Mouse (Mus musculus) heart, embryonic 16.5 days (tissue): ENCODE results near the gene Tmem170. TPM values are rescaled to one million over a fixed set of nuclear protein-coding genes. Genes with fewer than 3 reads are reported as not detected.

ENCODE experiments used
- ATAC-seq: fragments of 200-750 bp; cut with Nextera tagmentation; replicated peaks from 2 replicates; pipeline ENCODE4 v1.8.0; 2017; ENCODE audit warnings: moderate number of reproducible peaks; ENCODE audit not compliant: insufficient read depth, low FRiP score; ENCODE audit errors: extremely low read depth
- H3K27ac ChIP-seq: fragments of 300-500 bp; sonication (generic); 2 replicates; pipeline ENCODE4 v1.5.1; 2014; ENCODE audit warnings: mild to moderate bottlenecking, low read length, control low read depth, moderate library complexity
- H3K27me3 ChIP-seq: fragments of 300-500 bp; sonication (generic); 2 replicates; pipeline ENCODE4 v1.6.1; 2014; ENCODE audit warnings: low read length, mixed read lengths; ENCODE audit not compliant: control insufficient read depth, insufficient read depth
- H3K36me3 ChIP-seq: fragments of 300-500 bp; sonication (generic); 2 replicates; pipeline ENCODE4 v1.6.1; 2014; ENCODE audit not compliant: control insufficient read depth, insufficient read depth
- H3K4me1 ChIP-seq: fragments of 300-500 bp; sonication (generic); 2 replicates; pipeline ENCODE4 v1.6.1; 2014; ENCODE audit warnings: low read length, mixed read lengths; ENCODE audit not compliant: control insufficient read depth, insufficient read depth
- H3K4me2 ChIP-seq: fragments of 300-500 bp; sonication (generic); 2 replicates; pipeline ENCODE4 v1.6.1; 2014; ENCODE audit warnings: low read depth, mild to moderate bottlenecking, control low read depth, low read length
- H3K4me3 ChIP-seq: fragments of 300-500 bp; sonication (generic); 2 replicates; pipeline ENCODE4 v1.5.1; 2014; ENCODE audit warnings: mild to moderate bottlenecking, control low read depth, low read length
- H3K9ac ChIP-seq: fragments of 300-500 bp; sonication (generic); 2 replicates; pipeline ENCODE4 v1.6.1; 2014; ENCODE audit warnings: low read length, control low read depth
- H3K9me3 ChIP-seq: fragments of 300-500 bp; sonication (generic); replicated peaks from 2 replicates; pipeline ENCODE4 v1.6.1; 2016; ENCODE audit warnings: low read length; ENCODE audit not compliant: control insufficient read depth
- WGBS: fragments of 180-500 bp; shearing (Covaris S2); extraction: QIAGEN DNeasy Blood & Tissue Kit; methylation state at CpG from one replicate; pipeline ENCODE4 v1.1.7; 2014; 5-methylcytosine and 5-hydroxymethylcytosine counted together
- polyA plus RNA-seq: library from polyadenylated mRNA; unstranded; fragments of >200 nt; fragmentation: Nextera tagmentation; extraction: Ambion mirVana; gene quantifications from 2 replicates; pipeline ENCODE4 v1.2.1, GENCODE M21; 2015

Gene Tmem170
- polyA plus RNA-seq, 1 experiment from 2014 or later, result 3.8 TPM

- no peaks in the 10 kb centered on the region for H3K36me3 ChIP-seq
- no peak overlapping the region for H3K9ac ChIP-seq
- no peaks in the 10 kb centered on the region for H3K9me3 ChIP-seq
- ATAC-seq, result no peak
- H3K4me2 ChIP-seq, result no peak overlapping the region
- H3K4me3 ChIP-seq, result no peak overlapping the region
- 79% methylated on average over 1 of the region's 1 CpGs for WGBS
- H3K27me3 ChIP-seq, result peaks cover 35% of the 10 kb centered on the region
- peaks cover 8% of the 10 kb centered on the region for H3K4me1 ChIP-seq
- no peak overlapping the region for H3K27ac ChIP-seq
Observed at GRCm38 (mm10) chr8:111887479-111887878, 10.9 kb upstream of the Tmem170 start.

GRCm38 (mm10) chr8:111883615-111884014 is 7.1 kb upstream of the Tmem170 start:
- no peak for ATAC-seq
- H3K27ac ChIP-seq, result no peak overlapping the region

GRCm38 (mm10) chr8:111881591-111881990 is 5.0 kb upstream of the Tmem170 start:
- Histone ChIP-seq H3K9ac (no peak overlapping the region), H3K4me3 (no peak overlapping the region), H3K36me3 (no peaks in the 10 kb centered on the region), H3K9me3 (no peaks in the 10 kb centered on the region), H3K27me3 (peaks cover 2% of the 10 kb centered on the region), H3K4me1 (no peaks in the 10 kb centered on the region), H3K27ac (no peak overlapping the region), H3K4me2 (no peak overlapping the region)
- no peak for ATAC-seq
- WGBS, result 2% methylated on average over 2 of the region's 2 CpGs

More at GRCm38 (mm10) chr8:111883615-111884014, 7.1 kb upstream of the Tmem170 start:
- 77% methylated on average over 4 of the region's 4 CpGs for WGBS
- Histone ChIP-seq H3K4me1 (no peaks in the 10 kb centered on the region; the same call in 1 of the 2 replicates), H3K9ac (no peak overlapping the region), H3K36me3 (no peaks in the 10 kb centered on the region), H3K4me3 (no peak overlapping the region), H3K27me3 (peaks cover 7% of the 10 kb centered on the region), H3K9me3 (no peaks in the 10 kb centered on the region), H3K4me2 (no peak overlapping the region)

DNA sequence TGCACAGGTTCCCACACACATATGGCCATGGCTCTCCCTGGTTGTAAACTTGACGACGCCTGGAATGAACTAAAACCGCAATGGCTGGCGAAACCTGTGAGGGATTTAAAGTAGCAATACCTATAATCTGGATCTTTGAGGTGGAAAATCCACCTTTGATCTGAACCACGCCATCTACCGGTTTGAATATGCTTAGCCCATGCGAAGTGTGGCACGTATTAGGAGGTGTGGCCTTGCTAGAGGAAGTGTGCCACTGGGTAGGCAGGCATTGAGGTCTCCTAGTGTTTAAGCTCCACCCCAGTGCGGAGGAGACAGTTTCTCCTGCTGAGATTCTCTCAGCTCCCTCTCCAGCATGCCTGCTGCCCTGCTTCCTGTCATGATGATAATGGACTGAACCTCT is 1.2 kb upstream of the Tmem170 start:
- H3K9me3 ChIP-seq, result no peaks in the 10 kb centered on the region
- H3K36me3 ChIP-seq, result no peaks in the 10 kb centered on the region
- no peak for ATAC-seq
- no peaks in the 10 kb centered on the region for H3K27me3 ChIP-seq
- H3K27ac ChIP-seq, result no peak overlapping the region
- no peak overlapping the region for H3K9ac ChIP-seq
- 64% methylated on average over 9 of the region's 9 CpGs for WGBS
- peaks cover 3% of the 10 kb centered on the region for H3K4me1 ChIP-seq
- H3K4me3 ChIP-seq, result no peak overlapping the region
- no peak overlapping the region for H3K4me2 ChIP-seq

- no peaks in the 10 kb centered on the region for H3K9me3 ChIP-seq
- no peaks in the 10 kb centered on the region for H3K36me3 ChIP-seq
- peak overlapping the region; percentile 70 for H3K27ac ChIP-seq
- peak overlapping the region; percentile 75 for H3K9ac ChIP-seq
- H3K4me1 ChIP-seq, result peaks cover 3% of the 10 kb centered on the region
- 16% methylated on average over 9 of the region's 9 CpGs for WGBS
- H3K4me2 ChIP-seq, result peak overlapping the region; percentile 85
- H3K27me3 ChIP-seq, result no peaks in the 10 kb centered on the region
- no peak for ATAC-seq
- H3K4me3 ChIP-seq, result peak overlapping the region; percentile 87
Observed at GRCm38 (mm10) chr8:111875758-111876157, 792 bp downstream of the Tmem170 start.

- Histone ChIP-seq H3K27ac (no peak overlapping the region), H3K4me1 (peaks cover 3% of the 10 kb centered on the region), H3K4me3 (no peak overlapping the region), H3K9me3 (no peaks in the 10 kb centered on the region), H3K9ac (no peak overlapping the region), H3K4me2 (no peak overlapping the region), H3K36me3 (no peaks in the 10 kb centered on the region), H3K27me3 (no peaks in the 10 kb centered on the region)
- ATAC-seq, result no peak
- 72% methylated on average over 3 of the region's 3 CpGs for WGBS
Observed at GRCm38 (mm10) chr8:111871278-111871677, 5.3 kb downstream of the Tmem170 start.

- Histone ChIP-seq H3K4me2 (no peak overlapping the region), H3K27me3 (no peaks in the 10 kb centered on the region), H3K27ac (no peak overlapping the region), H3K36me3 (peaks cover 3% of the 10 kb centered on the region; the same call in 1 of the 2 replicates), H3K4me3 (no peak overlapping the region), H3K9me3 (no peaks in the 10 kb centered on the region), H3K4me1 (no peaks in the 10 kb centered on the region), H3K9ac (no peak overlapping the region)
- ATAC-seq, result no peak
- 85% methylated on average over 3 of the region's 3 CpGs for WGBS
Observed at GRCm38 (mm10) chr8:111870379-111870778, 6.2 kb downstream of the Tmem170 start.

DNA sequence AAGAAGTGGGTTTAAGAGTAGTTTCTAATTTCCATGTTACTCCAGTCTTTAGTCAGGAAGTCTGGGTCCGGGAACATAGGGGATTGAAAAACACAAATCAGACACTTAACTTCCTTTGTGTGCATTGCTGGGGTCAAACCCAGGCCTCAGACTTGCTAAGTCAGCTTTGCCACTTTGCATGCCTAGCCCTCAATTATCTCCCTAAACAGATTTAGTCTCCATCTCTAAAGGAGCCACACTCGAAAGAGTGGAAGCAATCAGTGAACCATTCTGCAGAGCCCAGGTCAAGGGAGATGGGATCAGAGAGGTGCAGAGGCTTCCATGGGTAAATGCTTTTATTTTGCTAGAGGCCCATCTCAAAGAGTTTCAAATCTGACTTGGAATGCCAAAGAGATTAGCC is 7.9 kb downstream of the Tmem170 start:
- Histone ChIP-seq H3K27me3 (no peaks in the 10 kb centered on the region), H3K4me2 (no peak overlapping the region), H3K36me3 (peaks cover 3% of the 10 kb centered on the region; the same call in 1 of the 2 replicates), H3K9ac (no peak overlapping the region), H3K4me1 (no peaks in the 10 kb centered on the region), H3K9me3 (no peaks in the 10 kb centered on the region), H3K4me3 (no peak overlapping the region), H3K27ac (no peak overlapping the region)
- no peak for ATAC-seq
- 55% methylated on average over 2 of the region's 2 CpGs for WGBS

DNA sequence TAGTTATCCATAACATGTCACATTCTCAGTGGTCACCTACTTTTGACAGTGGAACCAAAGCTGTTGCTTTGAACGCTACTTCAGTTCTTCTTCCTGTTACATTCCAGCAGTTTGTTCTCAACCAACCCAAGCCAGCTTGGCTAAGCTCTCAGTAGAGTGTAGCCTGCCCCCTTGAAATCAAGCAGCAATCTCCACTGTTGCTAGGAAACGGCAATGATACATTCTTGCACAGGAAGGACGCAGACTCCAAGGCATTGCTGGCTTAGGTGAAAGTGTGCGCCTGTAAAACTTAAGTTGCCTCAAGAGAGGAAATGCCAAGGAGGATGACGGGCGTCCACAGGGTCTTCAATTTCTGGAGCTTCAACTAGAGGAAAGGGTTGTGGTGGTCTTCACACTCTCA is 10.7 kb downstream of the Tmem170 start:
- Histone ChIP-seq H3K36me3 (peaks cover 3% of the 10 kb centered on the region; the same call in 1 of the 2 replicates), H3K4me2 (no peak overlapping the region), H3K4me1 (no peaks in the 10 kb centered on the region), H3K9me3 (no peaks in the 10 kb centered on the region), H3K4me3 (no peak overlapping the region), H3K9ac (no peak overlapping the region), H3K27ac (no peak overlapping the region), H3K27me3 (no peaks in the 10 kb centered on the region)
- ATAC-seq, result no peak
- 70% methylated on average over 6 of the region's 6 CpGs for WGBS
